Mouse (Mus musculus) heart, postnatal 0 days (tissue): ENCODE data around the gene Swsap1.

Experiments
- CTCF ChIP-seq: IDR thresholded peaks from 2 replicates; pipeline ENCODE4 v1.5.1; 2016; ENCODE audit warnings: antibody characterized with exemption, control low read depth, low read depth
- EP300 ChIP-seq: IDR thresholded peaks from 2 replicates; pipeline ENCODE4 v1.6.1; 2016; ENCODE audit warnings: antibody characterized with exemption, low read depth

- TF ChIP-seq CTCF = no peak
- no peak for TF ChIP-seq EP300
Measured at GRCm38 (mm10) chr9:21977331-21977730, 21.8 kb downstream of the Swsap1 start.
